Mouse (Mus musculus) liver, embryonic 14.5 days (tissue): ENCODE measurements at regions not wholly inside any gene's neighbourhood (a gene's known extent, or its start where the extent isn't known, plus 50 kb on each side); places are given as distances from the start of the nearest gene placed in this dataset.
"Not testable (repeated sequence)": the region's sequence is repeated elsewhere in the genome, so short reads cannot be mapped to it uniquely, and the experiment has no call there.

ENCODE experiments used
- ATAC-seq: fragments of 200-750 bp; cut with Nextera tagmentation; 2 replicates; pipeline ENCODE4 v1.8.0; 2017; ENCODE audit warnings: moderate number of reproducible peaks, mild to moderate bottlenecking, moderate library complexity; ENCODE audit not compliant: insufficient read depth
- DNase-seq, 3 experiments: peaks; one replicate each; pipeline ENCODE4 v3.0.0-alpha.2; 2012 to 2013; ENCODE audit warnings: low read depth in 3 of 3, low spot score in 3 of 3
- H3K27ac ChIP-seq: fragments of 300-500 bp; sonication (generic); 2 replicates; pipeline ENCODE4 v1.5.1; 2014; ENCODE audit warnings: moderate library complexity, mild to moderate bottlenecking, control low read depth, inconsistent platforms
- H3K27me3 ChIP-seq: fragments of 300-500 bp; sonication (generic); 2 replicates; pipeline ENCODE4 v1.6.1; 2014; ENCODE audit warnings: mild to moderate bottlenecking, low read length, moderate library complexity; ENCODE audit not compliant: control insufficient read depth, insufficient read depth
- H3K36me3 ChIP-seq: fragments of 300-500 bp; sonication (generic); replicated peaks from 2 replicates; pipeline ENCODE4 v1.6.1; 2014; ENCODE audit warnings: low read depth; ENCODE audit not compliant: control insufficient read depth, insufficient read depth
- H3K4me1 ChIP-seq, 2 experiments: fragments of 200-500 bp in 1 of 2; fragments of 300-500 bp in 1 of 2; sonication (generic) in 1 of 2; replicated peaks; 2 replicates each; pipeline ENCODE4 v1.6.1; 2012 to 2014; ENCODE audit warnings: antibody characterized with exemption in 1 of 2, inconsistent platforms in 1 of 2, low read length in 1 of 2; ENCODE audit not compliant: control insufficient read depth in 2 of 2, insufficient read depth in 2 of 2
- H3K4me2 ChIP-seq: fragments of 300-500 bp; sonication (generic); 2 replicates; pipeline ENCODE4 v1.6.1; 2014; ENCODE audit warnings: low read depth, mild to moderate bottlenecking, control low read depth, moderate library complexity
- H3K4me3 ChIP-seq, 2 experiments: fragments of 200-500 bp in 1 of 2; fragments of 300-500 bp in 1 of 2; sonication (generic) in 1 of 2; 2 replicates each; pipeline ENCODE4 v1.5.1; 2012 to 2014; ENCODE audit warnings: low read depth in 2 of 2, low read length in 2 of 2, mild to moderate bottlenecking in 2 of 2, control low read depth in 1 of 2, inconsistent platforms in 1 of 2, moderate library complexity in 1 of 2; ENCODE audit not compliant: insufficient read depth in 1 of 2
- H3K9ac ChIP-seq: fragments of 300-500 bp; sonication (generic); replicated peaks from 2 replicates; pipeline ENCODE4 v1.6.1; 2014; ENCODE audit warnings: mild to moderate bottlenecking, control low read depth, moderate library complexity
- H3K9me3 ChIP-seq: fragments of 300-500 bp; sonication (generic); 2 replicates; pipeline ENCODE4 v1.6.1; 2016; ENCODE audit warnings: low read length, mixed read lengths; ENCODE audit not compliant: control insufficient read depth
- CTCF ChIP-seq: IDR thresholded peaks from 2 replicates; pipeline ENCODE4 v1.5.1; 2016; ENCODE audit warnings: antibody characterized with exemption, low read depth, control low read depth
- EP300 ChIP-seq: IDR thresholded peaks from 2 replicates; pipeline ENCODE4 v1.6.1; 2016; ENCODE audit warnings: antibody characterized with exemption, low read depth
- WGBS: fragments of 180-500 bp; shearing (Covaris S2); extraction: QIAGEN DNeasy Blood & Tissue Kit; methylation state at CpG from one replicate; pipeline ENCODE4 v1.1.7; 2014; ENCODE audit not compliant: insufficient replicate concordance; 5-methylcytosine and 5-hydroxymethylcytosine counted together

- Histone ChIP-seq H3K4me1 (no peaks in the 10 kb centered on the region), H3K9me3 (no peaks in the 10 kb centered on the region), H3K27me3 (no peaks in the 10 kb centered on the region), H3K4me2 (no peak overlapping the region), H3K27ac (no peak overlapping the region), H3K36me3 (no peaks in the 10 kb centered on the region), H3K9ac (no peak overlapping the region), H3K4me3 (no peak overlapping the region)
- DNase-seq = no peak
- WGBS = 57% methylated on average over 8 of the region's 8 CpGs
- TF ChIP-seq EP300 = no peak
- no peak for TF ChIP-seq CTCF
- ATAC-seq = no peak
Measured at GRCm38 (mm10) chr10:72298824-72299551, 355.7 kb upstream of the Zwint start.

GRCm38 (mm10) chr10:72309045-72309444 is 345.6 kb upstream of the Zwint start:
- not testable (repeated sequence) for ATAC-seq, H3K27ac ChIP-seq, H3K4me3 ChIP-seq, H3K9ac ChIP-seq, DNase-seq, H3K9me3 ChIP-seq, H3K27me3 ChIP-seq, H3K4me2 ChIP-seq, H3K4me1 ChIP-seq, H3K36me3 ChIP-seq
- WGBS = 82% methylated on average over 21 of the region's 23 CpGs

GRCm38 (mm10) chr10:72318308-72318707 is 336.3 kb upstream of the Zwint start:
- 62% methylated on average over 4 of the region's 4 CpGs for WGBS
- TF ChIP-seq EP300 (no peak), CTCF (no peak)

GRCm38 (mm10) chr10:72320307-72320706 is 334.3 kb upstream of the Zwint start:
- DNase-seq (no peak), ATAC-seq (no peak)
- no peaks in the 10 kb centered on the region for H3K27me3 ChIP-seq
- H3K4me3 ChIP-seq = no peak overlapping the region
- no peaks in the 10 kb centered on the region for H3K9me3 ChIP-seq
- TF ChIP-seq CTCF = no peak
- no peak for TF ChIP-seq EP300
- H3K36me3 ChIP-seq = no peaks in the 10 kb centered on the region
- H3K27ac ChIP-seq = no peak overlapping the region
- H3K9ac ChIP-seq = no peak overlapping the region
- H3K4me2 ChIP-seq = no peak overlapping the region
- 47% methylated on average over 4 of the region's 4 CpGs for WGBS
- no peaks in the 10 kb centered on the region for H3K4me1 ChIP-seq

More at GRCm38 (mm10) chr10:72318308-72318707, 336.3 kb upstream of the Zwint start:
- Histone ChIP-seq H3K27ac (no peak overlapping the region), H3K4me2 (no peak overlapping the region), H3K27me3 (no peaks in the 10 kb centered on the region), H3K9ac (no peak overlapping the region), H3K4me3 (no peak overlapping the region), H3K36me3 (no peaks in the 10 kb centered on the region), H3K4me1 (no peaks in the 10 kb centered on the region), H3K9me3 (no peaks in the 10 kb centered on the region)
- ATAC-seq (no peak), DNase-seq (no peak)

GRCm38 (mm10) chr10:72326624-72327023 is 328.0 kb upstream of the Zwint start:
- 63% methylated on average over 4 of the region's 4 CpGs for WGBS
- H3K9me3 ChIP-seq = no peaks in the 10 kb centered on the region

More at GRCm38 (mm10) chr10:72326624-72327023, 328.0 kb upstream of the Zwint start:
- no peaks in the 10 kb centered on the region for H3K4me1 ChIP-seq
- no peak for DNase-seq
- H3K36me3 ChIP-seq = no peaks in the 10 kb centered on the region
- ATAC-seq = no peak
- TF ChIP-seq EP300 = no peak
- no peak overlapping the region for H3K4me3 ChIP-seq
- no peaks in the 10 kb centered on the region for H3K27me3 ChIP-seq
- H3K4me2 ChIP-seq = no peak overlapping the region
- no peak overlapping the region for H3K9ac ChIP-seq
- no peak overlapping the region for H3K27ac ChIP-seq
